Mouse (Mus musculus) lung, embryonic 15.5 days (tissue): ENCODE measurements at regions not wholly inside any gene's neighbourhood (a gene's known extent, or its start where the extent isn't known, plus 50 kb on each side); places are given as distances from the start of the nearest gene placed in this dataset.

Experiments used
- ATAC-seq: fragments of 200-750 bp; cut with Nextera tagmentation; 2 replicates; pipeline ENCODE4 v1.8.0; 2017; ENCODE audit warnings: moderate number of reproducible peaks, borderline replicate concordance; ENCODE audit not compliant: low FRiP score, low TSS enrichment; ENCODE audit errors: extremely low read depth
- H3K27ac ChIP-seq: fragments of 300-500 bp; sonication (generic); 2 replicates; pipeline ENCODE4 v1.5.1; 2015; ENCODE audit warnings: moderate library complexity, mild to moderate bottlenecking, inconsistent platforms
- H3K27me3 ChIP-seq: fragments of 300-500 bp; sonication (generic); 2 replicates; pipeline ENCODE4 v1.6.1; 2015; ENCODE audit warnings: inconsistent platforms
- H3K36me3 ChIP-seq: fragments of 300-500 bp; sonication (generic); 2 replicates; pipeline ENCODE4 v1.6.1; 2015; ENCODE audit warnings: inconsistent platforms
- H3K4me1 ChIP-seq: fragments of 300-500 bp; sonication (generic); 2 replicates; pipeline ENCODE4 v1.6.1; 2015; ENCODE audit warnings: inconsistent platforms
- H3K4me2 ChIP-seq: fragments of 300-500 bp; sonication (generic); 2 replicates; pipeline ENCODE4 v1.6.1; 2015; ENCODE audit warnings: inconsistent platforms, mild to moderate bottlenecking, moderate library complexity
- H3K4me3 ChIP-seq: fragments of 300-500 bp; sonication (generic); 2 replicates; pipeline ENCODE4 v1.5.1; 2015; ENCODE audit warnings: mild to moderate bottlenecking, inconsistent platforms
- H3K9ac ChIP-seq: fragments of 300-500 bp; sonication (generic); 2 replicates; pipeline ENCODE4 v1.6.1; 2015; ENCODE audit warnings: inconsistent platforms
- H3K9me3 ChIP-seq: fragments of 300-500 bp; sonication (generic); 2 replicates; pipeline ENCODE4 v1.6.1; 2016; ENCODE audit warnings: inconsistent platforms
- WGBS: fragments of 180-500 bp; shearing (Covaris S2); methylation state at CpG from one replicate; pipeline ENCODE4 v1.1.7; 2015; 5-methylcytosine and 5-hydroxymethylcytosine counted together

- Histone ChIP-seq H3K4me2 (no peak overlapping the region), H3K9me3 (no peaks in the 10 kb centered on the region), H3K36me3 (no peaks in the 10 kb centered on the region), H3K9ac (no peak overlapping the region), H3K27me3 (no peaks in the 10 kb centered on the region), H3K4me3 (no peak overlapping the region), H3K27ac (no peak overlapping the region), H3K4me1 (0 out of 2 replicates have a peak, but pooled peaks cover 9% of the 10 kb centered on the region)
- WGBS = 95% methylated on average over 1 of the region's 1 CpGs
- no peak for ATAC-seq
Measured at GRCm38 (mm10) chr6:52471384-52471957, 158.2 kb downstream of the Evx1 start.

GRCm38 (mm10) chr6:52472008-52472407 is 158.7 kb downstream of the Evx1 start:
- Histone ChIP-seq H3K4me1 (0 out of 2 replicates have a peak, but pooled peaks cover 15% of the 10 kb centered on the region), H3K9ac (no peak overlapping the region), H3K4me3 (no peak overlapping the region), H3K36me3 (no peaks in the 10 kb centered on the region), H3K9me3 (no peaks in the 10 kb centered on the region), H3K27me3 (no peaks in the 10 kb centered on the region), H3K27ac (no peak overlapping the region), H3K4me2 (no peak overlapping the region)
- 83% methylated on average over 4 of the region's 4 CpGs for whole genome bisulfite sequencing
- ATAC-seq = no peak

- no peaks in the 10 kb centered on the region for H3K27me3 ChIP-seq
- WGBS = 79% methylated on average over 12 of the region's 12 CpGs
- no peak overlapping the region for H3K4me2 ChIP-seq
- H3K27ac ChIP-seq = no peak overlapping the region
- no peaks in the 10 kb centered on the region for H3K9me3 ChIP-seq
- no peaks in the 10 kb centered on the region for H3K36me3 ChIP-seq
- ATAC-seq = no peak
- no peak overlapping the region for H3K4me3 ChIP-seq
- H3K9ac ChIP-seq = no peak overlapping the region
- peaks cover 22% of the 10 kb centered on the region; the same call in 1 of the 2 replicates for H3K4me1 ChIP-seq
Measured at GRCm38 (mm10) chr6:52473042-52473589, 159.8 kb downstream of the Evx1 start.

GRCm38 (mm10) chr6:52473924-52474323 is 160.6 kb downstream of the Evx1 start:
- ATAC-seq = no peak
- no peak overlapping the region for H3K4me2 ChIP-seq
- H3K27ac ChIP-seq = no peak overlapping the region
- 34% methylated on average over 11 of the region's 11 CpGs for WGBS
- no peaks in the 10 kb centered on the region for H3K9me3 ChIP-seq
- peaks cover 30% of the 10 kb centered on the region; the same call in 1 of the 2 replicates for H3K4me1 ChIP-seq
- no peak overlapping the region for H3K4me3 ChIP-seq
- no peaks in the 10 kb centered on the region for H3K27me3 ChIP-seq
- H3K36me3 ChIP-seq = no peaks in the 10 kb centered on the region
- no peak overlapping the region for H3K9ac ChIP-seq

- Histone ChIP-seq H3K36me3 (no peaks in the 10 kb centered on the region), H3K9me3 (no peaks in the 10 kb centered on the region), H3K4me2 (no peak overlapping the region), H3K4me1 (peaks cover 36% of the 10 kb centered on the region; the same call in 1 of the 2 replicates), H3K4me3 (no peak overlapping the region), H3K9ac (no peak overlapping the region), H3K27ac (no peak overlapping the region), H3K27me3 (no peaks in the 10 kb centered on the region)
- 84% methylated on average over 8 of the region's 8 CpGs for WGBS
- no peak for ATAC-seq
Measured at GRCm38 (mm10) chr6:52475676-52476075, 162.4 kb downstream of the Evx1 start.

GRCm38 (mm10) chr6:52476907-52477306 is 163.3 kb downstream of the Hibadh start:
- H3K4me1 ChIP-seq = peaks cover 36% of the 10 kb centered on the region; the same call in 1 of the 2 replicates
- no peaks in the 10 kb centered on the region for H3K9me3 ChIP-seq
- no peaks in the 10 kb centered on the region for H3K36me3 ChIP-seq
- H3K9ac ChIP-seq = no peak overlapping the region
- 54% methylated on average over 7 of the region's 7 CpGs for WGBS
- H3K27me3 ChIP-seq = no peaks in the 10 kb centered on the region
- no peak overlapping the region for H3K4me3 ChIP-seq
- H3K27ac ChIP-seq = no peak overlapping the region
- no peak for ATAC-seq
- no peak overlapping the region for H3K4me2 ChIP-seq

GRCm38 (mm10) chr6:52477380-52477779 is 162.8 kb downstream of the Hibadh start:
- Histone ChIP-seq H3K4me3 (no peak overlapping the region), H3K9me3 (no peaks in the 10 kb centered on the region), H3K4me1 (peaks cover 36% of the 10 kb centered on the region; the same call in 1 of the 2 replicates), H3K9ac (no peak overlapping the region), H3K27me3 (no peaks in the 10 kb centered on the region), H3K36me3 (no peaks in the 10 kb centered on the region), H3K27ac (no peak overlapping the region), H3K4me2 (no peak overlapping the region)
- ATAC-seq = no peak
- WGBS = 66% methylated on average over 7 of the region's 7 CpGs

GRCm38 (mm10) chr6:52478624-52479023 is 161.6 kb downstream of the Hibadh start:
- H3K4me3 ChIP-seq = no peak overlapping the region
- no peak for ATAC-seq
- no peak overlapping the region for H3K4me2 ChIP-seq
- H3K36me3 ChIP-seq = no peaks in the 10 kb centered on the region
- no peaks in the 10 kb centered on the region for H3K9me3 ChIP-seq
- no peak overlapping the region for H3K9ac ChIP-seq
- peak overlapping the region; percentile 48 for H3K27ac ChIP-seq
- H3K27me3 ChIP-seq = no peaks in the 10 kb centered on the region
- H3K4me1 ChIP-seq = peaks cover 36% of the 10 kb centered on the region; the same call in 1 of the 2 replicates
- 81% methylated on average over 2 of the region's 2 CpGs for WGBS

GRCm38 (mm10) chr6:52479200-52479599 is 161.0 kb downstream of the Hibadh start:
- Histone ChIP-seq H3K4me1 (peaks cover 31% of the 10 kb centered on the region; the same call in 1 of the 2 replicates), H3K9me3 (no peaks in the 10 kb centered on the region), H3K27ac (peak overlapping the region; percentile 48), H3K27me3 (no peaks in the 10 kb centered on the region), H3K4me2 (no peak overlapping the region; the same call in 1 of the 2 replicates), H3K4me3 (no peak overlapping the region), H3K36me3 (no peaks in the 10 kb centered on the region), H3K9ac (no peak overlapping the region)
- ATAC-seq = peak; percentile 59
- WGBS = 23% methylated on average over 12 of the region's 12 CpGs

GRCm38 (mm10) chr6:52481975-52482374 is 158.2 kb downstream of the Hibadh start:
- Histone ChIP-seq H3K27ac (no peak overlapping the region), H3K9me3 (no peaks in the 10 kb centered on the region), H3K4me2 (no peak overlapping the region), H3K27me3 (no peaks in the 10 kb centered on the region), H3K9ac (no peak overlapping the region), H3K4me1 (peaks cover 21% of the 10 kb centered on the region; the same call in 1 of the 2 replicates), H3K36me3 (no peaks in the 10 kb centered on the region), H3K4me3 (no peak overlapping the region)
- 68% methylated on average over 7 of the region's 7 CpGs for WGBS
- ATAC-seq = no peak

- Histone ChIP-seq H3K27ac (peak overlapping the region; percentile 30), H3K36me3 (no peaks in the 10 kb centered on the region), H3K9me3 (no peaks in the 10 kb centered on the region), H3K4me1 (no peaks in the 10 kb centered on the region), H3K9ac (no peak overlapping the region), H3K27me3 (no peaks in the 10 kb centered on the region), H3K4me3 (no peak overlapping the region), H3K4me2 (no peak overlapping the region)
- no peak for ATAC-seq
- 51% methylated on average over 9 of the region's 9 CpGs for WGBS
Measured at GRCm38 (mm10) chr6:52486146-52486545, 154.0 kb downstream of the Hibadh start.

- H3K36me3 ChIP-seq = no peaks in the 10 kb centered on the region
- ATAC-seq = no peak
- no peaks in the 10 kb centered on the region for H3K9me3 ChIP-seq
- no peaks in the 10 kb centered on the region for H3K27me3 ChIP-seq
- H3K4me1 ChIP-seq = no peaks in the 10 kb centered on the region
- no peak overlapping the region for H3K9ac ChIP-seq
- H3K4me2 ChIP-seq = no peak overlapping the region
- peak overlapping the region; percentile 30 for H3K27ac ChIP-seq
- no peak overlapping the region for H3K4me3 ChIP-seq
- WGBS = 68% methylated on average over 4 of the region's 4 CpGs
Measured at GRCm38 (mm10) chr6:52486655-52487054, 153.5 kb downstream of the Hibadh start.
